Mouse (Mus musculus) heart, postnatal 25 days (tissue): ENCODE results near the gene Nmt1. TPM values are rescaled to one million over a fixed set of nuclear protein-coding genes. Genes with fewer than 3 reads are reported as not detected.

Experiments
- microRNA-seq: library from miRNA; unstranded; fragments of <30 nt; microRNA quantifications from one replicate; pipeline ENCODE4 v1.2.0, GENCODE M21; 2022
- total RNA-seq, 2 experiments: library from RNA; stranded (reverse); gene quantifications; 2 replicates each; pipeline ENCODE4 v1.2.3; 2021

Nmt1 gene
- total RNA-seq, 2 experiments from 2014 or later: 65.2 to 66.1 TPM

Small RNAs within 50 kb of the gene (microRNA-seq; reads per million reads assigned to microRNA genes)
- gene Mir6931: not detected

Other genes starting within 250 kb of the Nmt1 start
- 10 to 100 TPM; 27.4 to 29.2 TPM for gene Gjc1, start 208.5 kb upstream of the Nmt1 start, total RNA-seq
- gene Higd1b, start 192.3 kb upstream of the Nmt1 start, total RNA-seq: 10 to 100 TPM; 11.6 to 17.6 TPM
- gene Eftud2, start 147.2 kb upstream of the Nmt1 start, total RNA-seq: 10 to 100 TPM; 34.6 to 36.1 TPM
- not detected for gene Ccdc103, start 147.0 kb upstream of the Nmt1 start, total RNA-seq
- not detected for gene Fam187a, start 143.0 kb upstream of the Nmt1 start, total RNA-seq
- gene Gfap, start 127.3 kb upstream of the Nmt1 start, total RNA-seq: under 1 TPM; 0.13 to 0.31 TPM
- under 1 TPM; 0.44 to 0.50 TPM for gene Kif18b, start 103.1 kb upstream of the Nmt1 start, total RNA-seq
- not detected for gene C1ql1, start 81.5 kb upstream of the Nmt1 start, total RNA-seq
- gene Dcakd, start 143 bp downstream of the Nmt1 start, total RNA-seq: 10 to 100 TPM; 83.5 to 84.3 TPM
- 10 to 100 TPM; 14.7 to 16.3 TPM for gene Plcd3, start 73.5 kb downstream of the Nmt1 start, total RNA-seq
- 10 to 100 TPM; 36.7 to 39.0 TPM for gene Acbd4, start 73.5 kb downstream of the Nmt1 start, total RNA-seq
- 10 to 100 TPM; 17.5 to 18.8 TPM for gene Hexim1, start 88.0 kb downstream of the Nmt1 start, total RNA-seq
- 1 to 10 TPM; 1.3 to 2.3 TPM for gene Hexim2, start 104.2 kb downstream of the Nmt1 start, total RNA-seq
- gene Fmnl1, start 142.9 kb downstream of the Nmt1 start, total RNA-seq: 10 to 100 TPM; 15.1 to 18.2 TPM
- gene 1700023F06Rik, start 180.4 kb downstream of the Nmt1 start, total RNA-seq: not detected
- gene Spata32, start 190.2 kb downstream of the Nmt1 start, total RNA-seq: not detected
- 1 to 10 TPM; 2.7 to 2.9 TPM for gene Map3k14, start 239.3 kb downstream of the Nmt1 start, total RNA-seq